Mouse (Mus musculus): ENCODE measurements at regions not wholly inside any gene's neighbourhood (a gene's known extent, or its start where the extent isn't known, plus 50 kb on each side); places are given as distances from the start of the nearest gene placed in this dataset.

DNA sequence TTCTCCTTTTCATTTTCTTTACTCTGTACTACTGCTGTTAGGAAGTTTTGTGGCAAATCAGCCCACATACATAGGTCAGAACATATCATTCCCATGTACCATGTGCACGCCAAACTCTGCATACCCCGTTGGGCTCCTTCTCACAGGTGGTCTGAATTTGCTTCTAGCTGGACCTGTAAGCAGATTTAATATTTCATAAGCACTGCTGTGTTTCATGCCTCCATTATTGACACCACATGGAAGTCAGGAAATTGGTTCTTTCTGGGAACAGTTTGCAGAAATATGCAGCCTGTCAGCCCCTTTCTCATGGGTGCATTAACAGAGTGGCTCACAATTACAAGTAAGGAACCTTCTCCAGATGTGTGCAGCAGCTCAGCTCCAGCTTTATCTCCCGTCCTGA is 168.1 kb upstream of the Ddhd1 start:
- DNase-seq (ENCODE audit: low read depth, low spot score), result no peak
- Histone ChIP-seq H3K36me3 (ENCODE audit: control insufficient read depth, insufficient read depth, low read length, poor library complexity, severe bottlenecking) (no peaks in the 10 kb centered on the region), H3K27me3 (ENCODE audit: control insufficient read depth, insufficient read depth, low read length, poor library complexity, severe bottlenecking) (no peaks in the 10 kb centered on the region)

DNA sequence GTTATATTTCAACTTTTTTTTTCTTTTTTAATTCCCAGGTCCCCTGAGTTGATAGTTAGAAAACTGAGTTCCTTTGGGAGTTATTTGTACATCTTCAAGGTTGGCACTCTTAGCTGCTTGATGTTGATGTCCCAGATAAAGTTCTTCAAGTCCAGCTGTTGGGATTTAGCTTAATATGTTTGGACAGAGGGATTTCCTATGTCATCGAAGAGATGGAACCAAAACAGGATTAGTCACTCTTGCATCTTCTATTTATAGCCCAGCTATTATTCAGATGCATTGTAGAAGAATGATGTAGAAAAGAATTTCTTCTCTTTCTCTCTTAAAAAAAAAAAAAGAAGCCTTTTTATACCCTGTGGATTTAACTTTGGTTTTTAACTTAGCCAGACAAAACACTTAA is 169.2 kb upstream of the Ddhd1 start:
- Histone ChIP-seq H3K36me3 (ENCODE audit: control insufficient read depth, insufficient read depth, low read length, poor library complexity, severe bottlenecking) (no peaks in the 10 kb centered on the region), H3K27me3 (ENCODE audit: control insufficient read depth, insufficient read depth, low read length, poor library complexity, severe bottlenecking) (no peaks in the 10 kb centered on the region)
- no peak for DNase-seq (ENCODE audit: low read depth, low spot score)

DNA sequence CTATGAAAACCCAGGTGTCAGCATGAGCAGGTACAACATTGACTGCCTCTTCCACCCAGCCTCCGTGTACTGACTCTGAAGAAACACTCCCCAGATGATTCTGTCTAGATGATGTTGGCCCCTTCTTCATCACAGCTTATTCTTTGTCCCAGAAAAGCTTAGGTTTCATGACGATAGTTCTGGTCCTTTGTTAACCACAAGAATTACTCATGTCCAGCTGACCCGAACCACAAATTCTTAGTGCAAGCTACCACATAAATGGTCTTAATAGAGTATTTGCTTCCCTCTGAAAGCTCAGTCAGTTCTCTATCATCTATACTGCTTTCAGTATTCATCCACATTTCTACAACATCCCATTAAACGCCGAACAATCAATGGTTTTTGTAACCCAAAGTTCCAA is 172.5 kb upstream of the Ddhd1 start:
- H3K27me3 ChIP-seq (ENCODE audit: control insufficient read depth, insufficient read depth, low read length, poor library complexity, severe bottlenecking), result no peaks in the 10 kb centered on the region
- no peak for DNase-seq (ENCODE audit: low read depth, low spot score)
- H3K36me3 ChIP-seq (ENCODE audit: control insufficient read depth, insufficient read depth, low read length, poor library complexity, severe bottlenecking), result no peaks in the 10 kb centered on the region

DNA sequence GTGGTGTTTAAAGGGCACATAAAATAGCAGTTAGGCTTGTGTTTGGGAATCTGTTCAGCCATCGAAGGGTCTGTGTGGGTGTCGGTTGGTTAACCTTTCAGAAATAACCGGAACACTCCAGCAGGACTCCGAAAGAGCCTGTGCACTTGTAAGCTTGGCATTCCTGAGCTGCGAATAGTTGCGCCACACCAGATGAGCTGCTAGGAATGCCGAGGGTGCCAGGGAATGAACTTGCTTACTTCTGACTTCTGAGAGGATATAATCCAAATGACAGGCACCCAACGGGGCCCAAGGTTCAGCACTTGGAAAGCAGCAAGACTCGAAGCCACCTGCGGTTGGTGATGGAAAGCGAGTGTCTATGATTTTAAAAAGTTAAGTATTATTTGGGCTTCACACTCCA is 179.1 kb upstream of the Ddhd1 start:
- H3K27me3 ChIP-seq (ENCODE audit: control insufficient read depth, insufficient read depth, low read length, poor library complexity, severe bottlenecking), result no peaks in the 10 kb centered on the region
- H3K36me3 ChIP-seq (ENCODE audit: control insufficient read depth, insufficient read depth, low read length, poor library complexity, severe bottlenecking), result no peaks in the 10 kb centered on the region
- DNase-seq (ENCODE audit: low read depth, low spot score), result no peak

DNA sequence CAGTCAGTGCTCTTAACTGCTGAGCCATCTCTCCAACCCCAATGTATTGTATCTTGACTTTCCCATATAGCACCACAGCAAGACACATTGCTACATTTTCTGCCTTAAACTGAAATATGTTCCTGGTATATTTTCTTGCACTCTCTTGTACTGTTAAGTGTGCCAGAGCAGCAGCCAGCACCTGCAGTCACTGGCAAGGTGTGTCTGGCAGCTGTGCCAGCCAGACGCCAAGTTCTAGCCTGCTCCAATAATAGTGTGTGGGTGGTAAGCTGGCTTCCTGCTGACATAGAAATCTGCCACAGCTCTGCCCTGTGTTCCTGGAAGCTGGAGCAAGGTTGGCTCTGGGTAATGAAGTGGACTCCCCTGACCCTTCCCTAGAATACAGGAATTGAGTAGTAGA is 185.9 kb upstream of the Ddhd1 start:
- Histone ChIP-seq H3K27me3 (ENCODE audit: control insufficient read depth, insufficient read depth, low read length, poor library complexity, severe bottlenecking) (no peaks in the 10 kb centered on the region), H3K36me3 (ENCODE audit: control insufficient read depth, insufficient read depth, low read length, poor library complexity, severe bottlenecking) (no peaks in the 10 kb centered on the region)
- no peak for DNase-seq (ENCODE audit: low read depth, low spot score)

DNA sequence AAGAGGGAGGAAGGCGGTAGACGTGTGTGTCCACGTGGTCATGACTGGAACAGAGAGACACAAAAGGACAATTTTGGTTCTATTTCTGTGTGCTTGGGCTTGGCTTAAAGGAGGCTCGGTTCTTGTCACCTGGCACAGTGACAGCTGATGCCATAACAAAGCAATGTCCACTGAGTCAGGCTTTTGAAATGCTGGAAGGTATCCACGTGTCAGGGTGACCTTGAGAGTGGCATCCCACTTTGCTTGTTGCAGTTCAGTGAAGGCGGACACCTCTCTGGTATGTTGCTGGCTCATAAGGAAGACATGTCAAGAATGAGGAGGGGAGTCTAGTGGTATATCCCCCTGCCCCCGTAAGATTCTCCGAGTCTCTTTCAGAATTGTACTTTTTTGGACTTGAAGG is 192.6 kb upstream of the Ddhd1 start:
- DNase-seq (ENCODE audit: low read depth, low spot score), result no peak
- H3K36me3 ChIP-seq (ENCODE audit: control insufficient read depth, insufficient read depth, low read length, poor library complexity, severe bottlenecking), result no peaks in the 10 kb centered on the region
- H3K27me3 ChIP-seq (ENCODE audit: control insufficient read depth, insufficient read depth, low read length, poor library complexity, severe bottlenecking), result no peaks in the 10 kb centered on the region

DNA sequence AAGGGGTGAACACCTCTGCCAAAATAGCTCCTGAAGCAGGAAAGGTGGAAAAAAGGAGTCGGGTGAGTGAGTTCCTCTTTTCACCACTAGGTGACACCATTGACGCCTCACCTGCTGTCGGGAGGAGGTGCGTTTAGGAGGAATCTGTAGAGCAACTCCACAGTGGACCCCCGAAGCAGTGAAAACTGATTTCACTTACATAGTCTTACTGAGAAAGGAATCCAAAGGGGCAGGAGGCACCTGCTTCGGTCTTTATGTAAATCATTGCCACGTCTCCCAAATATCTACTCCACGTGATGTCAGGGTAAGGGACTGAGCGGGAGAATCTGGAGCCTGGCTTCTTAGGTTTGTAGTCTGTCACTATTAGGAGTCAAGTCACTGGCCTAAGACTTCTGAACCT is 220.5 kb upstream of the Ddhd1 start:
- Histone ChIP-seq H3K27me3 (ENCODE audit: control insufficient read depth, insufficient read depth, low read length, poor library complexity, severe bottlenecking) (no peaks in the 10 kb centered on the region), H3K36me3 (ENCODE audit: control insufficient read depth, insufficient read depth, low read length, poor library complexity, severe bottlenecking) (no peaks in the 10 kb centered on the region)
- peak; percentile 3 for DNase-seq (ENCODE audit: low read depth, low spot score)

DNA sequence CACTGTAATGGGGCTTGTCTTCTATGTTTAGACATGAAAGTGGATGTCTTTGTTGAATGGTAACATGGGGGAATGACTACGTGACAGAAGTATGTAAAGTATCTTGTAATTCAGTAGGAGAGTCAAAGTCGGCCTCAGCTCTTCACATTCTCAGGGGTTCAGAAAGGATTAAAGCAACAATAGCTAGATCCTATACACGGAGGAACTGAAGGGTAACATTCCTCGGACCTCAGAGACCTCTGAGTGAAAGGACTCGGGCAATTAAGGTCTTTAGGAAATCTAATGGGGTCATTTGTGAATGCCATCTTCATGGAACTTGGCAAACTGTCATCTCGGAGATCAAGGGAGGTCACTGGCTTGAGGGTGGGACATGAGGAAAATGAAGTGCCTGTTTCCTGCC is 262.8 kb upstream of the Ddhd1 start:
- no peaks in the 10 kb centered on the region for H3K27me3 ChIP-seq (ENCODE audit: control insufficient read depth, insufficient read depth, low read length, poor library complexity, severe bottlenecking)
- H3K36me3 ChIP-seq (ENCODE audit: control insufficient read depth, insufficient read depth, low read length, poor library complexity, severe bottlenecking), result no peaks in the 10 kb centered on the region
- DNase-seq (ENCODE audit: low read depth, low spot score), result no peak

DNA sequence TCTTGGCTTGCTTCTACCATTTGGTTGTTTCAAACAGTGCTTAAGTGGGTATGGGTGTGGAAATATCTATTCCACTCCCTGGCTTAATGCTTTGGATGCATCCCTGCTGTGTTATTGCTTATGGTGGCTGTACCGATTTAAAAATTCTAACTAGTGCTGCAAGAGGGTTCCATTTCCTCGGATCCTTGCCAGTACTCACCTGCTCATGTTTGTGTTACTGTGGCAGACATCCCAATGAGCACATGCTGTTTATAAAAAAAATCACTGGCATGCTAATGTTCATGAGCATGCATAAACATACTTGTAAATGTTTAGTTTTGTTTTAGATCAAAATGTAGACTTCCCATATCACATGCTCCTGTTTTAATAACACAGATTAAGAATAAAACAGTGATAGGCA is 285.6 kb upstream of the Ddhd1 start:
- no peaks in the 10 kb centered on the region for H3K36me3 ChIP-seq (ENCODE audit: control insufficient read depth, insufficient read depth, low read length, poor library complexity, severe bottlenecking)
- DNase-seq (ENCODE audit: low read depth, low spot score), result no peak
- H3K27me3 ChIP-seq (ENCODE audit: control insufficient read depth, insufficient read depth, low read length, poor library complexity, severe bottlenecking), result no peaks in the 10 kb centered on the region

DNA sequence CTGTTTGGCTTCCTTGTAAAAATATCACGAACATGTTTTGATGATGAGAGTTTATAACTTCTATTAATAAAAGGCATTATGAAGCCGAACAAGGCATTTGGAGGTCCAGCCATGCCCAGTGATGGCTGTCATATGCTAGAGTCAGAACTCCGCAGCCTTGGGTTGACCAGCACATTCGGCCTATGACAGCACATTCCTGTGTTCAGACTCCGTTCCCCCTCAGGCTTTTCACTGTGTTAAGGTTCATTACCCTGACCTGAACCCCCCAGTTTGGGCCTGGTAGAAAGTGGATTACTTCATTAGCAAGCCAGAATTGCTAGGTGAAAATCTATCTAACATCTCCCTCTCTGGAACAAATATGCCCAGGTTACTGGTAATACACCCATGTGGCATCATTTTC is 286.2 kb upstream of the Ddhd1 start:
- no peak for DNase-seq (ENCODE audit: low read depth, low spot score)
- no peaks in the 10 kb centered on the region for H3K36me3 ChIP-seq (ENCODE audit: control insufficient read depth, insufficient read depth, low read length, poor library complexity, severe bottlenecking)
- H3K27me3 ChIP-seq (ENCODE audit: control insufficient read depth, insufficient read depth, low read length, poor library complexity, severe bottlenecking), result no peaks in the 10 kb centered on the region

DNA sequence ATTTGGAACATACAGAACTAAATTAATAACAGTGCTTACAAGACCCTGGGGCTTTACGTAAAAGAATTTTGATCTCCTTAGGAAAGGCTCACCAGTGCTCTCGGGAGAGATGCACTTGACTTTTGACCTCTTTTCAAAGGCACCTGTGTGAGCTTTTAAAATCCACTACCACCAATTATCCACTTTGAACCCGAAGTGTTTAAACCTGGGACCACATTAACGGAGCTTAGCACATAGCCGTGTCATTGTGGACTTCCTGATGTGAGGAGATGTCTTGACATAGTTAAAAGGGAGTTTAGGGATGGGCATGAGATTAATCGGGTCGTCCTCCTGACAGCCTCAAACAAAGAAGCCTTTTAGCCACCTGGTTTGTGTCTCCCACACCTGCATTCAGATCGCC is 286.6 kb upstream of the Ddhd1 start:
- H3K27me3 ChIP-seq (ENCODE audit: control insufficient read depth, insufficient read depth, low read length, poor library complexity, severe bottlenecking), result no peaks in the 10 kb centered on the region
- DNase-seq (ENCODE audit: low read depth, low spot score), result no peak
- H3K36me3 ChIP-seq (ENCODE audit: control insufficient read depth, insufficient read depth, low read length, poor library complexity, severe bottlenecking), result no peaks in the 10 kb centered on the region

DNA sequence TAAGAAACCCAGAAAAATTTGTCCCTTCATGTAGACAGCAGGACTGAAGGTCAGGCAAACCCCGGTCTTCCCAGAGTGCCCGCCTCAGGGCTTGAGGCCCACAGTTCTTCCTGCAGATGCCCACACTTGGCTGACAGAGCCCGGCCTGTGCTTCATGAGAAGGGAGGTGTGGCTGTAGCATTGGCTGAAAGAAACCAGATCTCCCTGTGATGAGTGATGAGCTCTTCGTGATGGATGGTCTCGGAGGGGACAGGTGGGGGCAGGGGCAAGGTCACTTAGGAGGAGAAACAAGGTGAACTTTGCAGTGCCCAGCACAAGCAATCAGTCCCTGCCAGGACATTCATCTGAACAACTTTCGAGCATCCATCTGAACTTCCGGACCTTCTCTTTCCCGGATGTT is 298.7 kb upstream of the Ddhd1 start:
- DNase-seq (ENCODE audit: low read depth, low spot score), result no peak
- H3K36me3 ChIP-seq (ENCODE audit: control insufficient read depth, insufficient read depth, low read length, poor library complexity, severe bottlenecking), result no peaks in the 10 kb centered on the region
- H3K27me3 ChIP-seq (ENCODE audit: control insufficient read depth, insufficient read depth, low read length, poor library complexity, severe bottlenecking), result no peaks in the 10 kb centered on the region

DNA sequence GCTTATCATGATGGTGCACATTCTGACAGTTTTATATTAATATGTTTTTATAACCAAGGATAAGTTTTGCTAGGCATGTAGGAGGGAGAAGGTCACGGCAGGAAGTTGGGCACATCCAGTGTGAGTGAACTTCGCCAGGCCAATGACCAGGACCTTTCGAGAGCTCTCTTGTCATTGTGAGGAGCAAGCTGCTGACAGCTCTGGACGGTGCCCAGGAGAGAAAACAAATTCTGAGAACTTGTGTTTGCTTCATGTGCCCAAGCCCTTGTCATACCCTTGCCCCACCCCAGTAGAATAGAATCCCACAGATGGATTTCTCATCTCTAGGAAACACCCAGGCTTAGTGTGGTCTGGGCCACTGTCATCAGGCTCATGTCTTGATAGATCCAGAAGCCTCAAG is 304.5 kb upstream of the Ddhd1 start:
- Histone ChIP-seq H3K36me3 (ENCODE audit: control insufficient read depth, insufficient read depth, low read length, poor library complexity, severe bottlenecking) (no peaks in the 10 kb centered on the region), H3K27me3 (ENCODE audit: control insufficient read depth, insufficient read depth, low read length, poor library complexity, severe bottlenecking) (no peaks in the 10 kb centered on the region)
- DNase-seq (ENCODE audit: low read depth, low spot score), result no peak

DNA sequence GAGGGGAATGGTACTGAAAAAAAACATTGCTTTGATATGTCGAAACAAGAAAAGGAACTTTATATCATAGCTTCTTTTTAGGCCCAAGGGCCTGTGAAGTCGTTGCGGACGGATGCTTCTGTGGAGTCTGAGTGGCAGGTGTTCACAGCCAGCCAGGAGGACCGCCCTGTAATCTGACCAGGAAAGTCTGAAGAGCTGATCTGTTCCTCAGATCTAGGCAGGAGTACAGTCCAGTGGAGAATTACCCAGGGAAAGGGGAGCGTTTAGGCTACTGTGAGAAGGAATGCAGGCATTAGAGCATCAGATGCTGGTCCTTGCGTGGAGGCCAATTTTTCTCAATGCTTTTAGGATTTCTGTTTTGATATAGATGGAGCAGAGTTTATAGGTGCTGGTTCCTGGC is 306.1 kb upstream of the Ddhd1 start:
- Histone ChIP-seq H3K36me3 (ENCODE audit: control insufficient read depth, insufficient read depth, low read length, poor library complexity, severe bottlenecking) (no peaks in the 10 kb centered on the region), H3K27me3 (ENCODE audit: control insufficient read depth, insufficient read depth, low read length, poor library complexity, severe bottlenecking) (no peaks in the 10 kb centered on the region)
- DNase-seq (ENCODE audit: low read depth, low spot score), result no peak

DNA sequence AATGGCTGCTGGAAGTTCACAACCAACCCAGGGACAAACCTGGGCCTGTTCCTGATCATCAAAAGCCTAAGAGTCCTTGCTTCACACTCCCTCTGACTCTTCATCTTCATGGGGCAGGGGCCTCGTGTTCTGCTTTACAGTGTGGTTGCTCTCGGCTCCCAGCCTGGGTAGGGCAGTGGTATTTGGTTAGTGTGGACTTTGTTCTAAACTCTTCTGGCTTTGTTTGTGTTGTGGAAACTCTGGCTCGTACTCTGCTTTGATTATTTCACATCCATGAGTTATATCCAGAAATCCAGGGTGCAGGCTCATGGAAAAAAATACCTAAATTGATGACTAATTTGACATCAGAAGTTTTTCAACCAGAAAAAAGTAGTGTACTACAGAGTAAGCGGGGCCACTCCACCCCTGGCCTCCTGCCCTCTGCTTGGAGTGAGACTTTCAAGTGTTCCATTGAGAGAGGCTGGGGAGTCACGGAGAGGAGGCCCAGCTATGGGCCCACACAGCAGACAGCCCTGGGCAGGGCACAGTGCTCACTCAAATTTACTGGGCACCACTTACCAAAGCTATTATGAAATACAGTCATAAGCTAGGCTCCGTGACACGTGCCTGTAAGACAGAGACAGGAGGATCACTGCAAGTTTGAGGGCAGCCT is 325.4 kb upstream of the Ddhd1 start:
- no peak for DNase-seq (ENCODE audit: low read depth, low spot score)
- Histone ChIP-seq H3K36me3 (ENCODE audit: control insufficient read depth, insufficient read depth, low read length, poor library complexity, severe bottlenecking) (no peaks in the 10 kb centered on the region), H3K27me3 (ENCODE audit: control insufficient read depth, insufficient read depth, low read length, poor library complexity, severe bottlenecking) (no peaks in the 10 kb centered on the region)

DNA sequence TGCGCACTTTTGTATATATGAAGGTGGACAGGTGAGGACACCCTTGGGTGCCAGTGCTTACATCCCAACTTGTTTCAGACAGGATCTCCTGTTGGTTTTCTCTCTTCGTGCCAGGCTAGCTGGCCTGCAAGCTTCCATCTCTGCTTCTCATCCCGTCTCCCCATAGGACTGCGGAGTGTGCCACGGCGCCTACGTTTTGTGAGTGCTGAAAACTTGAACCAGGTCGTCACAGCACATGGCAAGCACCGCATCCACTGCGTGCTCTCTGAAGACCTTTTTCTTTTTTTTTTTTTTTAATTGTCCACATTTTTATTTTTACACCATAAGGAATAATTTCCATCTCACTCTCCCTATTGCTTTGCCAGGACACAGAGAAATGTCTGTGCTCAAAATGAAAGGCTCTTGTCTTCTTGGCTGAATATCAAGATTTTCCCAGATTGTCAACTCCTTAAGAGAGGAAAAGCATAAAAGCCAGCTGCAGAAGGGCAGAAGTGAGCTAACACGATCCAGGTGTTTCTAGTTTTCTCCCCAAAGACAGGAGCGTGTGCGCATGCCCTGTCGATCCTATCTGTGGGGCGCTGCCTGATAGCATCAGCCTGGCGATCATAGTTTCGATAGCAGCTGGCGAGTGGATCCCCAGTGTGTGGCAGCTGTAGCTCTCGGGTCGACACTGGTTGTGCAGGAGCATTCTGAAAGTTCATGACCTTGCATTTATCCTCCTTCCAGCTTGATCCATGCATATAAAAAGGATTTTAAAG is 326.4 kb upstream of the Ddhd1 start:
- no peaks in the 10 kb centered on the region for H3K27me3 ChIP-seq (ENCODE audit: control insufficient read depth, insufficient read depth, low read length, poor library complexity, severe bottlenecking)
- DNase-seq (ENCODE audit: low read depth, low spot score), result no peak
- no peaks in the 10 kb centered on the region for H3K36me3 ChIP-seq (ENCODE audit: control insufficient read depth, insufficient read depth, low read length, poor library complexity, severe bottlenecking)
